Mouse (Mus musculus) urinary bladder, postnatal 4 days (tissue): Measurements from ENCODE around the gene Lbh.

ENCODE experiments used
- DNase-seq, 2 experiments: peaks; one replicate each; pipeline ENCODE4 v3.0.0; 2021 to 2022; ENCODE audit warnings: low spot score in 2 of 2

Lbh gene

DNA sequence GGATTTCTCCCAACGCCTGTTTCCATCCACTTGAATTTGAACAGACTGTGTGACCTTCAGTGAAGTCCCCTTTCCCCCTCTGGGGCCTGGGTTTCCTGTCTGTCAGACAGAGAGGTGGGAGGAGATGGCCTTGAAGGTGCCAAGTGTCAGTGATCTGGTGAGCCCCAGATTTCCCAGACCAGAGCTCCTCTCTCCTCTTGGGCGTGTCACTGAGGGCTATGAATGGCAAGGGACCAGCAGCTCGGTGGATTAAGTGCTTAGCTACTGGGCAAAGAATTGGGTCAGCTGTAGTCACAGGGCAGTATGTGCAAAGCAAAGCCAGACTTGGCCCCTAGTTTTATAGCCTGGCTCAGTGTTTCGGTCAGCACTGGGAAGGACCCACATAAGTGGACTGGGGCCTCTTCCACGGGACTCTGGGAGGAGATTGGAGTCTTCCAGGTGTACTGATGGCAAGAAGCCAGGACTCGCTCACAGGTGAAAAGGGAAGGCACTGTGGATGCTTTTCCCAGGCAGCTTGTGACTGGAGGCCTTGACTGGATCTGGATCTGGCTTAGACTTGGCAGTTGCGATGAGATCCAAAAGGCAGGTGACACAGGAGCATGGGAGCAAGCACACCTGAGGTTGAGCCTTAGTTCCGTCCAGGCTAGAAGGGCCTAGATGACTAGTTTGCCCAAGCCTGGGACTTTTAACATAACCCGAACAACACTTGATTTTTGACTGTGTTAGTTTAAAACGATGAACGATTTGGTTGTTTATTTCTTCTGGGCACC is 20.1 kb downstream of the Lbh start:
- DNase-seq, result peak in 1 of 2 experiments; percentile 36

DNA sequence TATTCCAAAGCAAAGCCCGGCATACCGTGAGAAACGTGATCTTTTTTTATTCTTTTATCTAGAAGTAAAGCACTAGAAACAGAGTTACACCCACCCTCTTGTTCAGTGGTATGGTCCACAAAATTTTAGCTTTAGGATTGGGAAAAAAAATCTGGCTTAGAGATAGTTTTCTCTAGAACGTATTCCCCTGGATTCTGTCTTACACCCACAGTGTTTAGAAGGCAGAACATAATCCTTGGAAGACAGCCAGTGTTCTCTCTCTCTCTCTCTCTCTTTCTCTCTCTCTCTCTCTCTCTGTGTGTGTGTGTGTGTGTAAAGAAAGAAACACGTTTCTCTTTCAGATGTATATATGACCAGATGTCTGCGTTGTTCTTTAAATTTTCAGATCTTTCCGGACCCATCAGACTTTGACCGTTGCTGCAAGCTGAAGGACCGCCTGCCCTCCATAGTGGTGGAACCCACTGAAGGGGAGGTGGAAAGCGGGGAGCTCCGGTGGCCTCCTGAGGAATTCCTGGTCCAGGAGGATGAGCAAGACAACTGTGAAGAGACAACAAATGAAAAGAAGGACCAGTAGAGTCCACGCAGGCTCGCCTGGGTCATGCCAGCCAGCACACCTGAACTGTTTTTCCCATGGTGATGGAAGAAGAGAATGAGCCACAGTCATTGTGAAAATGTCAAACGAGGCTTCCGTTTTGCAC is 20.9 kb downstream of the Lbh start:
- DNase-seq, result no peak

DNA sequence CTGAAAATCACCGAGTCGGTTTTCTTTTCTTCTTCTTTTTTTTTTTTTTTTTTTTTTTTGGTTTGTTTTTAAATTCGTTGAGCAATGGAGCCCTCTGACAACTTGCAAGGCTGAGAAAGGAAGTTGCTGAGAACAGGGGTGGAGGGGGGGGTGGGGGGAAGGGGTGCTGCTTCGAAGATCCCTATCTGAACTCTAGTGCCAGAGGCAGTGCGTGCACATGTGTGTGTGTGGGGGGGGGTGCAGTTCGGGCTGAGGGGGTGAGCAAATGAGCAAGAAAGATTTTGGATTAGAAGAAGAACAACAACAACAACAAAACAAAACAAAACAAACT is 21.4 kb downstream of the Lbh start:
- no peak for DNase-seq

DNA sequence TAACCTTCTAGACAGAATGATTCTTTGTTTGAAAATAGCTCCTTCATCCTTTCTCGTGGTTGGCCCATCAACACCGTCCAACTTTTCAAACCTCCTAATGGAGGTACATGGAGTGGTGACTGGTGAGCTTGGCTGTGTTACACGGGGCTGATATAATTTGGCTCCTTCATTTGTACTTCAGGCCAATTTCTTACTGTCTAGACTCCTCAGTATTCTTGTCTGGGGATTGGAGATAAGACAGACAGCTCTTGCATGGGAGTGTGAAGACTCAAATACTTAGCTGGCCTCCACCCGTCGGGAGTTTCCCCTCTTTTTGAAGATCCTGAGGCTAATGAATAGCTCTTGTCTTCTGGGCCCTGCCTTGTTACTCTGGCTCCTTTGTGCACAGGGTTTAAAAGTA is 26.3 kb downstream of the Lbh start:
- no peak for DNase-seq

DNA sequence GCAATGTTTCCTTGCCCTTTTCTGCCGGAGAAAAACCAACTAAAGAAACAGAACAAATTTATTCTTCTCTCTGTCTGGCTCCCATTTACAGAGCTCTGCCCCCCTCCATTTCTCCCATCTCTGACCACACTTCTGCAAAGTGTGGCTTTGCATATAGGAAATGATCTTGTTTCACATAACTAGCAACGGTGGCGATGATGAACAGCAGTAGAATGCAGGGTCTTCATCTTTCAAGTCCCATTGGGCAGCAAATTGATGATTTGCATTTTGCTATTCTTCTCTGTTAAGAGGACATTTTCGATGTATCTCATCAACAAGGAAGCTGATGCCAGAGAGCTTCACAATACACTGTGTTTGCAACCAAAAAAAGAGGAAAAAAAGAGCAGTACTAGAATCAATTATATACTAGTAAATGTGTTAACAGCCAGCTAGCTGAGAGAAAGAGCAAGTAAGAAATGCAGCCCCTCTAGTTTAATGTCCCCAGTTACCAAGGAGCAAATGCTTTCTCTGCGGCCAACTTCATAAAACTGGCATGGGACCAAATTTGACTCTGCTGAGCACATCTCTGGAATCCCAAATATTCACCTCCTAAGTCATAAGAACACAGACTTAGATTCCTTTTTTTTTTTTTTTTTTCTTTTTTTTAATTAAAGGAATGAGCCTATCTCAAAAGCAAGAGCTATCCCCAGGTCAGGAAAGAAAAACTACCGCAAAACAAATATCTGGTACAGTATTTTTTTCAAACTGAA is 29.2 kb downstream of the Lbh start:
- DNase-seq, result no peak

DNA sequence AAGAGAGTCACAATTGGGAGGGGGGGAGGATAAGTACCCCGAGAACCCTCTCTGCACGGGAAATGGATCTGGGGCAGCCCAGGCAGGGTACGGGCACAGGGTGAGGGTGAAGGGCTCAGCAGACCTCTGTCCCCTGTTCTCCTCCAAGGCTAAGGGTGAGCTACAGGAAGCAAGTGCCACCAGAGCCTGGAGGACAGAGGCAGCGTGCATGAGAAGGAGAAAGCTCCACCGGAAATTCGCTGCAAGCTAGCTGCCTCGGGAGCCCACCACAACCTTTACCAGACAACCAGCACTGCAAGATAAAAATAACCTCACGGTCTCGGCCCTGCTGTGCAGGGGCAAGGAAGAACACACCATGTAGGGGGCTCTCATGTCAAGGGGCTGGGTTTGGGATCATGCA is 30.0 kb downstream of the Lbh start:
- no peak for DNase-seq

DNA sequence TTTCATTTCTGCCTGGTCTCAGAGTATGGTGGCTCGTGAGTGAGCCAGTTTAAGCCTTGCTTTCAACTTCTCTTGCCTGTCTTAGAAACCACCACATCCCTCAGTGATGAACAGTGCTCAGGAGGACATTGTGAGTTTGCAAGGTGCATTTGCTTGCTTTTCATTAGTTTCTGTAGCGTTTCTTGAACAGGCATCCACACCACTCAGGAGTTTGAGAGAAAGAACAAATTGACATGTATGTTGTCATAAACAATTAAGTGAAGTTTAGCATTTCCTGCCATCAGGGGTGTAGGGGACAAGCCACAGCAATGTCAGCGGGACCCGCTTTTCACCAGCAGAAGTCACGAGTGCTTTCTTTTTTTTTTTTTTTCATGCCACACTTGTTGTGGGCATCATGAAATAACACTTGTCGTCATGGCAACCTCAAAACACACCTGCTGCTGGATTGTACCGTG is 31.2 kb downstream of the Lbh start:
- DNase-seq, result no peak

DNA sequence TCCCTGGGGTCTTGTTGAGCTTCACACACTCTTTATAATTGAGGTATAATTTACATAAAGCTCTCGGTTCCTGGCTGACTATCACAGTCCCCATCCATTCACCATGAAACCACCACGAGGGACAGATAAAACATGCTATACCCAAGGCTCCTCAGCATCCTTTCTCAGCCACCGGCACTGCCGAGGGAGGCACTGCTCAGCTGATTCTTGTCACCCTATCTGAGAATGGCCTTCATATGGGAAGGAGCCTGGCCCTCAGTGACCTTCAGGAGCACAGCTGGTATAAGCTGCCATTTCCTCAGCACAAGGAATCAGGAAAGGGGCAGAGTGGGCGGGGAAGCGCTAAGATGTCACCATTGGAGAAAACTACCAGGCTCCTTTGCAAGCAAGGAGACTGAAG is 33.2 kb downstream of the Lbh start:
- peak in 1 of 2 experiments; percentile 55 for DNase-seq

DNA sequence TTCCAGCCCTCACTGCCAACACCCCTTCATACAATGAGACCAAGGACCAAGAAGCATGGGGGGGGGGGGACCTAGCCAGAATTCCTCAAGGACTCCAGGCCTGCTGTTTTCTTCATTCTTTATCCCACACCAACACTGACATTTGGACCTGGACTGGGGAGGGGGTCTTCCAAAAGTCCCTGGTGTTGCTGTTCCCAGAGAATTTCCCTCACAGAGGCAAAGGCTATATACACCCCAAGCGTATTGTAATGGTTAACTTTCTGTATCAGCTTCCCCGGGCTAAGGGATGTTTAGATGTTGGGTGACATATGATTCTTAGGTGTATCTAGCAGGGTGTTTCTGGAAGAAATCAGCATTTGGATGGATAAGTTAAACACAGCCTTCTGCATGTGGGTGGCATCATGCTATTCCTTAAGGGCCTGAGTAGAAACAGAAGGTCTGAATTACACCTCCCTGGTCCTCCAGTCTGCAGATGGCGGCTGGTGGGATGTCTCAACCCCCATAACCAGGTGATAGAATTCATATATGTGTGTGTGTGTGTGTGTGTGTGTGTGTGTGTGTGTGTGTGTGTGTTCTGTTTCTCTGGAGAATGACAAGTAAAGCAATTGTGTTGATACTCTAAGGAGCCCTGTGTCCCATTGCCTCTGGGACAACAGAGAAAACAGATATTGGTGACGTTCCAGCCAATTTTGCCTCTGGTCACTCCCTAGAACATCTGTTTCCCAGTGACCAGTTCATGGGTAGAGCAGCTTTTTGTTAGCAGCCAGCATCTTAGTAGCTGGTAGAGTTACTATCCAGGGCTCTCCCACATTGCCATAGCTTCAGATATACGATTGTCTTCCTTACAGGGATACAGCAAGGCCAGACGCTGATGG is 35.9 kb downstream of the Lbh start:
- no peak for DNase-seq

DNA sequence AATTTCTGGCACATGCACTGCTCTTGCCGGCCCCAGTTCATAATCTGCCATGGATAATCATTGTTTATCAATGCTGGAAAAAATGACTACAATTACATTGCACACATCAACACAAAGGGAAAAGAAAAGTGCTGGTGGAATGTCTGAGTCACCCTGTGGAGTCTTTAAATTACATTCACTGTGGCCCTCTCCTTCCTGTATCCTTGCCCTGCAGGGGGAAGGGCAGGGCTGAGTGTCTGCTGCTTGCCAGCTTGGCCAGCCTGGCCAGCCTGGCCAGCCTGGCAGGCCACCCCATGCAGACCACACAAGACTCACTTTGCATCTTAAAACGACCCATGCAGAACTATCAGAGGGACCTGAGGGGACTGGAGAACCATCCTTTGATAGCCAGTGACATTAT is 37.4 kb downstream of the Lbh start:
- no peak for DNase-seq

DNA sequence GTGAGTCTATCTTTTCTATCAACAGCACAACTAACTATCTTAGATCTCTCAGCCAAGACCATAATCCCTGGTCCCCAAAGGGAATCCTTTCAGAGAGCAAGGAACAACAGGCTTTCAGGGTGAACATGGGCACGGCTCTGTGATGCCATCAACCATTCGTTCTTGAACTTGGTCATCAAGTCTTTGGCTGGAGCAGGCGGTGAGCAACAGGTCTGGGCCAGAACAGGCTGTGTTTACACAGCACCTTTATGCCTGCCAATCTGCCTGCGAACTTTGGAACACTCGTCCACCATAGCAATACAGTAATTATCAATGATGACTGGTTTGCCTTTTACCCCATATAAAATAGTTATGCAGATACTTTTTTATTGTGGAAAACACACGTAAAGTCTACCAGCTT is 38.9 kb downstream of the Lbh start:
- no peak for DNase-seq

DNA sequence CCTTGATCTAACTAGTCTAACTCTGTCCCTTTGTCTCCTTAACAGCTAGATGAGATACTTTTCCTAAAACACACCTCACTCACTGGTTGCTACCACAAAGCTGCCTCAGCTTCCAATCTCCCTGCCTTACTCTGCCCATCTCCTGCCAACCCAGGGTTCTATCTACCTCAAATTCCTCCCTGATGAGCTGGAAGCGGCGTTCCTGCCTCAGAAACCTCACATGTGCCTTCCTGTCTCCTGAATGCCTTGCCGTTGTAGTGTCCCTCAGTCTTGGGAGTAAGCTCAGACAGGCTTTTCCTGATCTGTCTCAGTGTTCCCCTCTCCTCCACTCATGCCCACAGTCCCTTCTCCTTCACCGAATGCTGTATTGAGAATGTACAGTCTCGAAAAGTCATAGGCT is 40.8 kb downstream of the Lbh start:
- no peak for DNase-seq

DNA sequence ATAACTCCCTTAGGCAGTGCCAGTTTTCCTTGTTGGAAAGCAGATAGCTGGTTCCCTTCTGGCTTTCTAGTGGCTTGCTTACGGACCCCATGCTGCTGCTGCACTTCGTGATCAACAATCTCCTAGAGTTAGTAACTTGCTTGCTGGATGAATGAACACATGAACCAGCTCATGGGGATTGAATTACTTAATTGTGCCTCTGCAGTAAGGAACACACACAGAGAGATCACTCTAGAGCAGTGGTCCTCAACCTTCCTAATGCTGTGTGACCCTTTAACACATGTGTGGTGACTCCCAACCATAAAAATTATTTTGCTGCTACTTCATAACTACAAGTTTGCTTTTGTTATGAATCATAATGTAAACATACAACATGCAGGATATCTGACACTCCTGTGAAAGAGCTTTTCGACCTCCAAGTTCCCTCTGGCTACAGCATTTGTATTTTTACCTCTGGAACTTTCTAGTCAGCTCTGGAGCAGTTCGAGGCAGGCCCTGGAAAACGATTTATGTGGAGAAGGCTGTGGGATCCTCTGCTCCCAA is 41.5 kb downstream of the Lbh start:
- DNase-seq, result no peak

DNA sequence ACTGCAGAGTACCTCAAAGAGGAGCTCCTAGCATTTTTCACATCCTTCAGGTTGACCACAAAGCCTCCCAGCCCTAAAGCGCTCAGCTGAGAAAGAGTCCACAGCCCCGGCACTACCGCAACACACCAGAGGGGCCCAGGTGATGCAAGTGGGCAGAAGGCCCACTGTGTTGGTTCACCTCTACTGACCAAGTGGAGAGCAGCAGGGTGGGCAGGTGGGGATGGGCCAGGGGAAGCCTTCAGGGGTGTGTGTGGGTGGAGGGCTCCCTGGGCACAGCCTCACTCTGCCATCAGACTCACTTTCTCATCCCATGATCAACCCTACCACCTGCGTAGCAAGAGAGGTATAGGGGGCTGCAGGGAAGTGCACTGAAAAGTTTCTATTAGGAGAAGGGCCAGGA is 42.1 kb downstream of the Lbh start:
- DNase-seq, result no peak

DNA sequence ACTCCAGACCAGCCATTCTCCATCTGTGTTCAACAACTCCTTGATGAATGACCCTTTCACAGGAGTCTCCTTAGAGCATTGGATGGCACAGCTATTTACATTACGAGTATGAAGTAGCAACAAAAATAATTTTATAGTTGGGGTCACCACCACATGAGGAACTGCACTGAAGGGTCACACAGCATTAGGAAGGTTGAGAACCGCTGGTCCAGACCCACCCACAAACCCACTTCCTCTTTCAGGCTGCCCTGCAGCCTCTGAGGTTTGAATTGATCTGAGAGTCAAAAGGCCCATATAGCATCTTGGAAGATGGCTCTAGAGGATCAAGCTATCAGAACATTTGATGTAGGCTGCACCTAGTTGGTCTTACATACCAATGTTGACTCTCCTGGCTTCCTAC is 42.8 kb downstream of the Lbh start:
- DNase-seq, result no peak

DNA sequence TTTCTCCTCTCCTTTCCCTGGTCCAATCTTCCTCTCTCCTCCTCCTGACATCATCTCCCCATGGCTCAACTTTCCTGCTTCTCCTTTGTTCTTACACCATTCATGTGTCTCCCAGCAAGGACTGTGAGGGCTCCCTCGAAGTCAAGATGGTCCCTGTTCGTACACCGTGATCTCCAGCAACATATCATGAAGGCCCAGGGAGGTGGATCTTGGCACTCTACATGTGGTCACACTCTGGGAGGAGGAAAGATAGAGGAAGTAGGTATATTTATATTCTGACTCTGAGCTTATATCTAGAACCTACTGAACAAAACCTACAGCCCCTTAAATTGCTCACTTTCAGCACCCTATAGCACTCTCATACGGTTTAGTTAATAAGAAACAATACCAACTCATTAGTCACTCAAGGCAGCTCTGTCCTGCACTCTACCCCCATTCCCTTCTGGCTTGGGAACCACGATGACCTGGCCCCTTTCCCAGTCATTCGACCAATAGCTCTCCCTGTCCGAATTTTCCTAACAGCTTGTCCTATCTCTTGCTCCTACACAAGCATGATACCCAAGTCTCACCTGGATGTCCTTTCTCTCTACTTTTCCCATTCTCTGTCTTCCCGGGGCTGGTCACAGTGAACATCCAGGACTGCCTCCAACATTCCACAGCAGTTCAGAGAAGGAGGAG is 44.0 kb downstream of the Lbh start:
- no peak for DNase-seq

DNA sequence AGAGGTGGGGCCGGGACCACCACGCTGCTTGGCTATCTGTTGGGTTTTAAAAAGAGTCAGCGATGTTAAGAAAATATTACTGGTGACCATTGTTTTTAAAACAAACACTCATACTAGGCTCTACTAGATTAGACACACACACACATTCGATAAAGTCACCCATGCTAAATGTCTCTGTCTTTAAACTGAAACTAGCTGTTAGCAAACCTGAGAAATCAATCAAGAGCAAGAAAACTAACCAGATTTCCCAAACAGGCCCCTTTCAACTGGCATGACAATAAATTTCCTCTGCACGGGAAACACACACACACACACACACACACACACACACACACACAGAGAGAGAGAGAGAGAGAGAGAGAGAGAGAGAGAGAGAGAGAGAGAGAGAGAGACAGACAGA is 47.6 kb downstream of the Lbh start:
- DNase-seq, result no peak

DNA sequence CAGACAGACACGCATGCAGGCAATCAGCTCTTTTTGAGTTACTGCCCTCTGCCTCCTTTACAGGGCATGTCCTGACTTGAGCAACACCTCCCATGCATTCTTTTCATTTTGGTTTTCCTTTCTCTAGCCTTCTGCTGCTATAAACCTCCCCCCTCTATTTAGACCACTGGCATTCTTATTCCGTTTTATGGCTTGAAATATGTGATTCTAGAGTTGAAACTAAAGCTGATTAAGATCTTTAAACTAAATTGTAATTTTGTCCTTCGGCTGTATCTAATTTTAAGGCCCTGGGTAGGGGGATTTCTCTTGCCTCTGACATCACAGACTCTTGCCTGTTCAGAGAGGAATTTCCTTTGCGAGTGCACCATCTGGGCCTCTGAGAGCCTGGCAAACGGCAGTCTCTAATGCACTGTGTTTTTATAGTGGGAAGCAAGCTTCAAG is 48.0 kb downstream of the Lbh start:
- no peak for DNase-seq

DNA sequence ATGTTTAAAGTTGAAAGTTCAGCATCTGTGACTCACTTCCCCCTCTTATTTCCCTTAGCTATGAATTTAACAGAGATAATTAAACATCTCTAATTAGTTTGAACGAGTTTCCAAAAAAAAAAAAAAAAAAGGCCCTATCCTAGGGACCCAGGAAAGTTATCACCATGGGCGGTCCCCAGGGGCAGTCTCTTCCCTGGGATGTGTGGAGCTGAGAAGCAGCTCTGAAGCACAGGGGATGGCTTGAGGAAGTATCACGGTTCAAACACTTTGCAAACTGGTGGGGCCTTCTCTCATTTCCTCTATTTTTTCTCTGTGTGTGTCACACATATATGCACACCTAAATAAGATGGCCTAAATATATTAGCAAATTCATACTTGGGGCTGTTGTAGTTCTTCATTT is 48.8 kb downstream of the Lbh start:
- no peak for DNase-seq

DNA sequence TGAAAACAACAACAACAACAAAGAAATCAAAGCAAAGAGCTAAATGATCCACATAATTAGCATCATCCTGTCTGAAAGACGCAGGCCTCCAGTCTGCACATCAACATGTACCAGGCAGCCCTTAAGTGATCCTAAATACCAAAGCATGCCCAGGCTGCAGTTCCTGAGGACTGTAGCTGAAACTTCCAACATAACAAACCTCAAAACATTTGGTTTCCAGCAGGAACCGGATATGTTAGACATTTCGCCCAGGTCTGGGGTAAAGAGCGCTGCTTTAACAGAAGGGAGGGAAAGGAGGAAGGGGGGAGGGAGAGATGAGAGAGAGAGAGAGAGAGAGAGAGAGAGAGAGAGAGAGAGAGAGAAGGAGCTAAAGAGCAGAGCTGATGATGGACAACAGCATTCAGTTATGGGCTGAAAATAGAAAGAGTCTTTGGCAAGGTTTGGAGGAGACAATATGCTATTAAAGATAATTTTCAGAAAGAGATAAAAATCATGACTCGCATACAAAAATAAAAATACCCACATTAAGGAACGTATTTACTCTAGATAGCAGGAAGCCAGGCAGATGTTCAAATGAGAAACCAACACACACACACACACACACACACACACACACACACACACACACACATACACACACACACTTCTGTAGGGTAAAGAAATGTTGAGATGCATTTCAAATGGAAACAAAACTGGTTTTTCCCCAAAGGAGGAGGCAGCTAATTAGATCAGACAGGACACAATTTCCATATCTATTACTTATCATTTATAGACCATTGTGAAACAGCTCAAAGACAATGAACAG is 49.5 kb downstream of the Lbh start:
- no peak for DNase-seq
